7 mouse cellular contexts compared by ENCODE assay signal in the genomic region with DNA sequence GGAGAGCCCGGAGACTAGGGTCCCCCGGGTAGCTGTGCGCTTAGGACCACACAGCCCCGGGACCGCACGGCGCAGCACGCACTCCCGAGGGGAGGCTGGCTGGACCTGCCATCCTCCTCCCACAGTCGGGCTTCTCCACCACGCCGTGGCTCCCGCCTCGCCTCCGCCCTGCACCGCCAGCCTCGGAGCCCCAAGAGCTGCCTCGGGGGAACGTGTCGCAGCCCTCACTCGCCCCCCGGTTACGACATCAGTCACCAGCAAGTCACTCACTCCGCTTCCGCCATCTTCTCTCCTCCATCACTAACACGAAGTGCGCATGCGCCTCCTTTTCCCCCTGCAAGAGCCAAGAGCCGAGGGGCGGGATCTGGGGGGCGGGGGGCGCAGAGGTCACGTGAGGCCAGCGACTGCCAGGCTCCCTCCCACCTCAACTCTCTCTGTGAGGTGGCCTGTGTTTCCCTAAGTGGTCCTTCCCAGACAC. TPM values are rescaled to one million over a fixed set of nuclear protein-coding genes. Genes with fewer than 3 reads are reported as not detected.
A peak's percentile ranks its signal among the peaks of the same experiment; 100 is the strongest.
DNase-seq lines count a peak whose midpoint lies in the region; ATAC-seq and TF ChIP-seq lines count a peak whose summit lies in the region.

Gene Phc3 (minus strand): TSS at position 312 of the 478 bp plus-strand sequence.

- H3K4me1 ChIP-seq in intestine, postnatal 0 days (replicated peaks; ENCODE audit: control insufficient read depth, insufficient read depth, low read length) = no peaks in the 10 kb centered on the region; the same call in 1 of the 2 replicates
- peaks cover 25% of the 10 kb centered on the region for H3K4me1 ChIP-seq in limb, embryonic 10.5 days
- H3K4me1 ChIP-seq in midbrain, embryonic 13.5 days (replicated peaks) = peaks cover 13% of the 10 kb centered on the region

- H3K4me2 ChIP-seq in intestine, postnatal 0 days (replicated peaks; ENCODE audit: low read depth) = peak within 1 kb of the TSS; percentile 79
- peak within 1 kb of the TSS; percentile 68 for H3K4me2 ChIP-seq in midbrain, embryonic 13.5 days (replicated peaks)

- peaks cover 10% of the 10 kb centered on the region for H3K36me3 ChIP-seq in intestine, postnatal 0 days (ENCODE audit: control insufficient read depth, insufficient read depth)
- peaks cover 19% of the 10 kb centered on the region for H3K36me3 ChIP-seq in limb, embryonic 10.5 days
- H3K36me3 ChIP-seq in midbrain, embryonic 13.5 days = peaks cover 15% of the 10 kb centered on the region

- WGBS in intestine, postnatal 0 days = under 1% methylated on average over 33 of the region's 34 CpGs
- under 1% methylated on average over 34 of the region's 34 CpGs for WGBS in limb, embryonic 10.5 days
- under 1% methylated on average over 34 of the region's 34 CpGs for WGBS in midbrain, embryonic 13.5 days

- H3K27me3 ChIP-seq in intestine, postnatal 0 days (replicated peaks; ENCODE audit: control insufficient read depth, insufficient read depth, low read length) = no peaks in the 10 kb centered on the region
- H3K27me3 ChIP-seq in limb, embryonic 10.5 days (ENCODE audit: low read depth, poor library complexity, severe bottlenecking) = no peaks in the 10 kb centered on the region
- H3K27me3 ChIP-seq in midbrain, embryonic 13.5 days = no peaks in the 10 kb centered on the region

- peak within 1 kb of the TSS; percentile 85 for H3K9ac ChIP-seq in intestine, postnatal 0 days (ENCODE audit: low read depth, low read length)
- H3K9ac ChIP-seq in midbrain, embryonic 13.5 days (replicated peaks) = peak within 1 kb of the TSS; percentile 96

- DNase-seq in adrenal gland, adult 8-10 months = peak; percentile 90
- DNase-seq in embryo, embryonic 9.5 days (ENCODE audit: extremely low spot score) = peak; percentile 97
- no peak for DNase-seq in gonadal fat pad, adult 2 months (ENCODE audit: low read depth)
- DNase-seq in limb, embryonic 10.5 days (ENCODE audit: low spot score) = peak; percentile 99
- peak; percentile 75 for DNase-seq in spleen, adult 12 weeks (ENCODE audit: low spot score)

- H3K9me3 ChIP-seq in intestine, postnatal 0 days (ENCODE audit: control insufficient read depth) = no peaks in the 10 kb centered on the region
- H3K9me3 ChIP-seq in limb, embryonic 10.5 days (replicated peaks) = no peaks in the 10 kb centered on the region
- H3K9me3 ChIP-seq in midbrain, embryonic 13.5 days = no peaks in the 10 kb centered on the region

- peak within 1 kb of the TSS; percentile 100 for H3K4me3 ChIP-seq in intestine, postnatal 0 days (ENCODE audit: low read depth, low read length)
- peak within 1 kb of the TSS; percentile 99 for H3K4me3 ChIP-seq in limb, embryonic 10.5 days
- H3K4me3 ChIP-seq in midbrain, embryonic 13.5 days (replicated peaks) = peak within 1 kb of the TSS; percentile 89

- peak within 1 kb of the TSS; percentile 94 for H3K27ac ChIP-seq in intestine, postnatal 0 days (ENCODE audit: low read depth, low read length)
- peak within 1 kb of the TSS; percentile 95 for H3K27ac ChIP-seq in limb, embryonic 10.5 days
- H3K27ac ChIP-seq in midbrain, embryonic 13.5 days = peak within 1 kb of the TSS; percentile 86

- peak; percentile 71 for ATAC-seq in intestine, postnatal 0 days
- ATAC-seq in midbrain, embryonic 13.5 days = peak; percentile 97

- no peak for TF ChIP-seq CTCF in intestine, postnatal 0 days (IDR thresholded peaks at IDR 0.05; ENCODE audit: low read depth)

RNA-seq across cellular contexts. Expression of gene Phc3, which starts in this region (rescaled TPM):
- total RNA-seq in adrenal gland, adult 8-10 months (2022) = 10 to 100 TPM; 33.5 to 60.0 (median 42.9) TPM
- polyA plus RNA-seq in gonadal fat pad, adult 2 months (2012; rRNA removed) = 35.2 and 37.4 TPM in 2 replicates
- 3.5 and 3.8 TPM in 2 replicates for polyA plus RNA-seq in intestine, postnatal 0 days (2015; fragmentation: Nextera tagmentation; extraction: Ambion mirVana)
- 4.7 and 5.4 TPM in 2 replicates for polyA plus RNA-seq in limb, embryonic 10.5 days (2016; fragmentation: Nextera tagmentation; extraction: Ambion mirVana)
- polyA plus RNA-seq in midbrain, embryonic 13.5 days (2015; fragmentation: Nextera tagmentation; extraction: Ambion mirVana) = 7.0 and 7.6 TPM in 2 replicates
